7 mouse cellular contexts compared by ENCODE assay signal in the genomic region with DNA sequence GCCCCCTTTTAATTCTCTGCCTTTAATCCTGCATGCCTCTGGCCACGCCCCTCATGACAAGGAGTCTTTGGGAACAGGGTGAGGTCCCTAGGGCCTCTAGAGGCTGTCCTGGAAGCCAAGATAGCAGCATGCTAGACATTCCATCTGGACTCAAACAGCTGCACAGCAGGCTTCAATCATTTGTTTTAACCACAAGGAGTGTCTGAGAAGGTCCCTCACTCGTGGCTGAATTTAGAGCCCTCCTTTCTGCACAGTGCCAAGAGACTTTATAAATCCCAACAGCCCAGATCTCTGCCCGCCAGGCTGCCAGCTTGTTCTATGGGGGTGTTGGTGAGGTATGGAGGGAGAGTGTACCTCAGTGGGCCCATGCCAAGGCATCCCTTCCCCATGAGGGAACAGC.
DNase-seq lines count a peak whose midpoint lies in the region; ATAC-seq and TF ChIP-seq lines count a peak whose summit lies in the region.

No protein-coding gene starts in this region.

- H3K4me1 ChIP-seq in embryonic facial prominence, embryonic 10.5 days = peaks cover 20% of the 10 kb centered on the region
- peaks cover 27% of the 10 kb centered on the region for H3K4me1 ChIP-seq in lung, embryonic 16.5 days (replicated peaks; ENCODE audit: control insufficient read depth, insufficient read depth, low read length)

- H3K4me2 ChIP-seq in lung, embryonic 16.5 days (ENCODE audit: low read depth, low read length) = no peak overlapping the region; the same call in 1 of the 2 replicates

- DNase-seq in Patski (ENCODE audit: low read depth, low spot score) = no peak
- DNase-seq in embryonic facial prominence, embryonic 10.5 days (ENCODE audit: low spot score) = no peak
- peak; percentile 58 for DNase-seq in heart, postnatal 4 days
- DNase-seq in urinary bladder, adult 18-20 months (ENCODE audit: low spot score in 2 of 2) = no peak
- no peak for DNase-seq in right cerebral cortex, adult 2 months (ENCODE audit: low spot score in 2 of 2)
- no peak for DNase-seq in cerebellum, postnatal 14 days

- no peaks in the 10 kb centered on the region for H3K27me3 ChIP-seq in Patski
- H3K27me3 ChIP-seq in embryonic facial prominence, embryonic 10.5 days (replicated peaks; ENCODE audit: low read depth, poor library complexity, severe bottlenecking) = no peaks in the 10 kb centered on the region
- no peaks in the 10 kb centered on the region for H3K27me3 ChIP-seq in lung, embryonic 16.5 days (ENCODE audit: control insufficient read depth, insufficient read depth, low read depth, low read length)

- H3K4me3 ChIP-seq in embryonic facial prominence, embryonic 10.5 days = no peak overlapping the region
- H3K4me3 ChIP-seq in lung, embryonic 16.5 days (ENCODE audit: low read length) = no peak overlapping the region

- H3K27ac ChIP-seq in embryonic facial prominence, embryonic 10.5 days (replicated peaks) = peak overlapping the region; percentile 52
- peak overlapping the region; percentile 90 for H3K27ac ChIP-seq in lung, embryonic 16.5 days (ENCODE audit: low read length)

- in situ Hi-C loops in Patski (cut with MboI; ENCODE audit: low pct_unique_long_range_greater_than_20kb) = no loop called here

- no peaks in the 10 kb centered on the region for H3K36me3 ChIP-seq in embryonic facial prominence, embryonic 10.5 days (replicated peaks)
- no peaks in the 10 kb centered on the region for H3K36me3 ChIP-seq in lung, embryonic 16.5 days (ENCODE audit: control insufficient read depth, insufficient read depth, low read length)

- ATAC-seq in Patski = peak; percentile 62
- ATAC-seq in lung, embryonic 16.5 days (ENCODE audit: low read depth) = peak; percentile 90

- 33% methylated on average over 3 of the region's 3 CpGs for WGBS in embryonic facial prominence, embryonic 10.5 days
- WGBS in lung, embryonic 16.5 days = 23% methylated on average over 3 of the region's 3 CpGs

- CTCF ChIA-PET in Patski (lab: Charles Lee) = interaction anchor here (1.0 to 1.5 kb wide), 4 partner anchors 9 to 17 kb away, joined by 3 to 4 read pairs (median 4); no protein-coding TSS in a partner anchor

- POLR2A ChIA-PET in Patski (lab: Charles Lee) = interaction anchor here (1.4 to 1.8 kb wide), 2 partner anchors 30 to 211 kb away, joined by 3 read pairs; no protein-coding TSS in a partner anchor

- H3K9me3 ChIP-seq in embryonic facial prominence, embryonic 10.5 days = no peaks in the 10 kb centered on the region
- no peaks in the 10 kb centered on the region for H3K9me3 ChIP-seq in lung, embryonic 16.5 days (ENCODE audit: control insufficient read depth, low read length)

- no peak for TF ChIP-seq CTCF in Patski (IDR thresholded peaks at IDR 0.05)

- H3K9ac ChIP-seq in lung, embryonic 16.5 days (ENCODE audit: low read length) = peak overlapping the region; percentile 24; the same call in 1 of the 2 replicates
